Mouse (Mus musculus) liver, embryonic 15.5 days (tissue): Measurements from ENCODE around the gene Crnkl1. TPM values are rescaled to one million over a fixed set of nuclear protein-coding genes. Genes with fewer than 3 reads are reported as not detected.
"Not testable (repeated sequence)": the region's sequence is repeated elsewhere in the genome, so short reads cannot be mapped to it uniquely, and the experiment has no call there.

ENCODE experiments used
- ATAC-seq: fragments of 200-750 bp; cut with Nextera tagmentation; 2 replicates; pipeline ENCODE4 v1.8.0; 2017; ENCODE audit warnings: moderate number of reproducible peaks, mild to moderate bottlenecking, moderate library complexity; ENCODE audit not compliant: insufficient read depth
- H3K27ac ChIP-seq: fragments of 300-500 bp; sonication (generic); replicated peaks from 2 replicates; pipeline ENCODE4 v1.5.1; 2015; ENCODE audit warnings: mild to moderate bottlenecking, inconsistent platforms
- H3K27me3 ChIP-seq: fragments of 300-500 bp; sonication (generic); 2 replicates; pipeline ENCODE4 v1.6.1; 2015; ENCODE audit warnings: mild to moderate bottlenecking, inconsistent platforms
- H3K36me3 ChIP-seq: fragments of 300-500 bp; sonication (generic); replicated peaks from 2 replicates; pipeline ENCODE4 v1.6.1; 2015; ENCODE audit warnings: moderate library complexity, mild to moderate bottlenecking, inconsistent platforms
- H3K4me1 ChIP-seq: fragments of 300-500 bp; sonication (generic); replicated peaks from 2 replicates; pipeline ENCODE4 v1.6.1; 2015; ENCODE audit warnings: inconsistent platforms
- H3K4me2 ChIP-seq: fragments of 300-500 bp; sonication (generic); 2 replicates; pipeline ENCODE4 v1.6.1; 2015; ENCODE audit warnings: moderate library complexity, mild to moderate bottlenecking, inconsistent platforms
- H3K4me3 ChIP-seq: fragments of 300-500 bp; sonication (generic); replicated peaks from 2 replicates; pipeline ENCODE4 v1.5.1; 2015; ENCODE audit warnings: mild to moderate bottlenecking, inconsistent platforms
- H3K9ac ChIP-seq: fragments of 300-500 bp; sonication (generic); 2 replicates; pipeline ENCODE4 v1.6.1; 2015; ENCODE audit warnings: moderate library complexity, mild to moderate bottlenecking, inconsistent platforms
- H3K9me3 ChIP-seq: fragments of 300-500 bp; sonication (generic); replicated peaks from 2 replicates; pipeline ENCODE4 v1.6.1; 2016; ENCODE audit warnings: inconsistent platforms
- WGBS: fragments of 180-500 bp; shearing (Covaris S2); methylation state at CpG from one replicate; pipeline ENCODE4 v1.1.7; 2015; ENCODE audit warnings: mixed read lengths; ENCODE audit not compliant: insufficient replicate concordance; 5-methylcytosine and 5-hydroxymethylcytosine counted together
- polyA plus RNA-seq: library from polyadenylated mRNA; unstranded; fragments of >200 nt; fragmentation: Nextera tagmentation; extraction: Ambion mirVana; gene quantifications from 2 replicates; pipeline ENCODE4 v1.2.1, GENCODE M21; 2015

Crnkl1 gene
- polyA plus RNA-seq, 1 experiment from 2014 or later, result 14.3 TPM

GRCm38 (mm10) chr2:145905884-145906283 is 28.9 kb downstream of the Crnkl1 start:
- not testable (repeated sequence) for H3K9me3 ChIP-seq, ATAC-seq, H3K4me2 ChIP-seq, H3K4me3 ChIP-seq, H3K27me3 ChIP-seq, H3K27ac ChIP-seq, H3K9ac ChIP-seq
- 33% methylated on average over 4 of the region's 4 CpGs for WGBS
- H3K36me3 ChIP-seq, result peaks cover 33% of the 10 kb centered on the region
- peaks cover 29% of the 10 kb centered on the region for H3K4me1 ChIP-seq

GRCm38 (mm10) chr2:145905156-145905555 is 29.7 kb downstream of the Crnkl1 start:
- Histone ChIP-seq H3K36me3 (peaks cover 26% of the 10 kb centered on the region), H3K27ac (no peak overlapping the region), H3K4me3 (no peak overlapping the region), H3K9me3 (no peaks in the 10 kb centered on the region), H3K4me2 (no peak overlapping the region), H3K9ac (no peak overlapping the region), H3K27me3 (no peaks in the 10 kb centered on the region), H3K4me1 (peaks cover 29% of the 10 kb centered on the region)
- 66% methylated on average over 6 of the region's 6 CpGs for WGBS
- no peak for ATAC-seq

GRCm38 (mm10) chr2:145903983-145904616 is 30.7 kb downstream of the Crnkl1 start:
- WGBS, result 23% methylated on average over 12 of the region's 12 CpGs
- Histone ChIP-seq H3K9me3 (no peaks in the 10 kb centered on the region), H3K27ac (no peak overlapping the region), H3K9ac (peak overlapping the region; percentile 79; the same call in 1 of the 2 replicates), H3K4me1 (peaks cover 29% of the 10 kb centered on the region), H3K36me3 (peaks cover 18% of the 10 kb centered on the region), H3K4me3 (peak overlapping the region; percentile 96), H3K4me2 (peak overlapping the region; percentile 72), H3K27me3 (no peaks in the 10 kb centered on the region)
- no peak for ATAC-seq

DNA sequence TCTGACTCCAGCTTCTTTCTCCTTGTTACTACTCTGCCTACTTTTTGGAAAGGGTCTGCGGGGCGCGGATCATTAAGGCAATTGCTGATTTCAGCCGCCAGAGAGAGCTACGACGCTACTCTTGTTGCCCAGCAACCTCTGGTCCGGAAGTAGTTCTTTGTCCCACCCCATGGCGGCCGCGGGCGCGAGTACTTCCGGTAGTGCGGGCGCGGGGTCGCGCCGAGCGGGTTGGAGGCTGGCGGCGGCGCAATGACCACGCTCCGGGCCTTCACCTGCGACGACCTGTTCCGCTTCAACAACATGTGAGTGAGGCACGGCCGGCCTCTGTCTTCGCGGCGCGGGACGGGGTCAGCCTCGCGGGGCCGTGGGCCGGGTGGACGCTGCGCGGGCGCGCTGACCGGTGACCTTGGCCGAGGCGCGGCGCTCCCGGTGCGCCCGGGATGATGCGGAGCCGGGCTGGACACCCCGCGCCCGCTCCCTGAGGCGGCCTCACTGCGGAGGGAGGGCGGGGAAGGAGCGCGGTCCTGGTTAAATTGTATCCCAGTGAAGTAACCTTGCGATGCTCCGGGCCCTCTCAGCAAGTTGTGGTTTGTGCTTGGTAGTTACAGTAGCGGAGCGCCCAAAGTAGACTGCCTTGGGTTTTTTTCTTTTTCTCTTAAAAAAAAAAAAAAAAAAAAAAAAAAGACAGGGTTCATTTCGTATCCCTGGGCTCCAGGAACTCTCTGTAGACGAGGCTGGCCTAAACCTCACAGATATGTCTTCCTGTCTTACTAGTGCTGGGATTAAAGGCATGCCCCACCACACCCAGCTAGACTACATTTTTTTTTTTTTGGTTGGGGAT is 31.5 kb downstream of the Crnkl1 start:
- Histone ChIP-seq H3K4me3 (peak overlapping the region; percentile 96), H3K27me3 (no peaks in the 10 kb centered on the region), H3K36me3 (0 out of 2 replicates have a peak, but pooled peaks cover 12% of the 10 kb centered on the region), H3K27ac (peak overlapping the region; percentile 77), H3K4me1 (peaks cover 29% of the 10 kb centered on the region), H3K9ac (peak overlapping the region; percentile 79), H3K9me3 (no peaks in the 10 kb centered on the region), H3K4me2 (peak overlapping the region; percentile 72)
- under 1% methylated on average over 68 of the region's 68 CpGs for WGBS
- peak; percentile 90 for ATAC-seq

GRCm38 (mm10) chr2:145901861-145902260 is 33.0 kb downstream of the Crnkl1 start, which contains the start of gene Naa20:
Gene Naa20, plus strand, starts transcription at chr2:145902099.
- Histone ChIP-seq H3K36me3 (0 out of 2 replicates have a peak, but pooled peaks cover 8% of the 10 kb centered on the region), H3K27ac (no peak within 1 kb of the TSS), H3K9me3 (no peaks in the 10 kb centered on the region), H3K4me3 (peak within 1 kb of the TSS; percentile 96), H3K4me1 (peaks cover 29% of the 10 kb centered on the region), H3K27me3 (no peaks in the 10 kb centered on the region), H3K9ac (peak within 1 kb of the TSS; percentile 79; the same call in 1 of the 2 replicates), H3K4me2 (peak within 1 kb of the TSS; percentile 72)
- WGBS, result 63% methylated on average over 6 of the region's 6 CpGs
- no peak for ATAC-seq

DNA sequence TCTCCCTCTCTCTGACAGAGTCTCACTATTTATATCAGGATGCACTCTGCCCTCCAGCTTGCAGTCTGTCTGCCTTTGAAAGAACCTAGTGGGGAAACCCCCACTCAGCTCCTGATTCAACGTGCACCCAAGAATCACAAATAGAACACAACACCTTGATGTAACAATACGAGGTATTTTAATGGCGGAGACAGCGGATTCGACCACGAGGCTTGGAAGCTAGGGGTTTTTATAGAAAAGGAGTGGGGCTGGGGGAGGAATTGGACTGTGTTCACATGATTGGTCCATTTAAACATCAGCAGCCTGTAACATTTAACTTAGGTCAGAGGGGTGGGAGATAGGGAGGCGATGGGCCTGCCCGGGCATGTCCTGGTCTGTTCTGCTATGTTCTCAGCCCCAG is 34.5 kb downstream of the Crnkl1 start:
- ATAC-seq, H3K27ac ChIP-seq, H3K4me3 ChIP-seq, H3K9me3 ChIP-seq, H3K9ac ChIP-seq, H3K27me3 ChIP-seq, H3K4me2 ChIP-seq, H3K36me3 ChIP-seq: not testable (repeated sequence)
- H3K4me1 ChIP-seq, result peaks cover 20% of the 10 kb centered on the region
- 67% methylated on average over 8 of the region's 8 CpGs for WGBS

- H3K27ac ChIP-seq, result no peak overlapping the region
- H3K9ac ChIP-seq, result no peak overlapping the region
- peaks cover 3% of the 10 kb centered on the region; the same call in 1 of the 2 replicates for H3K4me1 ChIP-seq
- 63% methylated on average over 9 of the region's 9 CpGs for WGBS
- no peak overlapping the region for H3K4me3 ChIP-seq
- H3K9me3 ChIP-seq, result no peaks in the 10 kb centered on the region
- H3K27me3 ChIP-seq, result no peaks in the 10 kb centered on the region
- no peaks in the 10 kb centered on the region for H3K36me3 ChIP-seq
- ATAC-seq, result no peak
- no peak overlapping the region for H3K4me2 ChIP-seq
Observed at GRCm38 (mm10) chr2:145898106-145898505, 36.7 kb downstream of the Crnkl1 start.

GRCm38 (mm10) chr2:145893756-145894155 is 41.1 kb downstream of the Crnkl1 start:
- H3K27ac ChIP-seq, result no peak overlapping the region
- H3K36me3 ChIP-seq, result no peaks in the 10 kb centered on the region
- WGBS, result 90% methylated on average over 6 of the region's 6 CpGs
- no peak overlapping the region for H3K9ac ChIP-seq
- no peaks in the 10 kb centered on the region for H3K9me3 ChIP-seq
- ATAC-seq, result no peak
- no peaks in the 10 kb centered on the region for H3K27me3 ChIP-seq
- H3K4me3 ChIP-seq, result no peak overlapping the region
- H3K4me1 ChIP-seq, result no peaks in the 10 kb centered on the region
- H3K4me2 ChIP-seq, result no peak overlapping the region

- Histone ChIP-seq H3K9me3 (no peaks in the 10 kb centered on the region), H3K36me3 (no peaks in the 10 kb centered on the region; the same call in 1 of the 2 replicates), H3K27ac (no peak overlapping the region), H3K9ac (no peak overlapping the region), H3K4me2 (no peak overlapping the region), H3K4me3 (no peak overlapping the region), H3K4me1 (no peaks in the 10 kb centered on the region), H3K27me3 (no peaks in the 10 kb centered on the region)
- 53% methylated on average over 2 of the region's 2 CpGs for WGBS
- ATAC-seq, result no peak
Observed at GRCm38 (mm10) chr2:145890571-145890970, 44.2 kb downstream of the Crnkl1 start.

DNA sequence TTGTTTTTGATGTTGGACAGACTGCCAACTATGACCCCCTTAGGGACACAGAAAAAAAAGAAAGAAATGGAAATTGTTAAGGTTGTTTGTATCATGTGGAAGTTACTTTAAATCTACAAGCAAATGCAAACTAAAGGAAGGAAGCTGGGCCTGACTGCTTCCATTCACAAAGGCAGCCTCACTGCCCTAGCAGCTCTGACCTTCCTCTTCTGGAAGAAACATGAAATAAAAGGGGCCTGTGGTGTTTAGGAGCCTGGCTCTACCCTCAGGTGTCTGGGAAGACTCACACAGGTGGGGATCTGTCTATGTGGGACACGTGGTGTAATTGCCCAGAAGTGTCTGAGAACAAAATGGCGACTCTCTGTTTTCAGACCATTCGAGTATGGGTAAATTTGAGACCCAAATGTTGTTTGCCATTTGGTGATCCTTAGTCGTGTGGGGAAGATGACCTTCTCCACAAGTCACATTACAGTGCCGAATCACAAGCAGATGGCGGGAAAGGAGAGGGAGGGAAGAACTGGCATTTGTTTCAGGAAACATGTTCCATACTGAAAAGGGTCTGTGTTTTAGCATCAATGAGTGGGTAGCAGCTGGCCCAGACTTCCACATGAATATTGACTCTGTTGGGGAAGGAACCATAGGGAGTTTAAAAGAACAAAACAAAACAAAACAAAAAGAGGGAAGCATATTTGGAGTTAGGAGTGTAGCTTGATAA is 45.9 kb downstream of the Crnkl1 start:
- ATAC-seq, result 0 out of 2 replicates have a peak, but pooled peaks have one; percentile 23
- Histone ChIP-seq H3K4me1 (0 out of 2 replicates have a peak, but pooled peaks cover 3% of the 10 kb centered on the region), H3K9ac (no peak overlapping the region), H3K27me3 (no peaks in the 10 kb centered on the region), H3K4me3 (no peak overlapping the region), H3K36me3 (no peaks in the 10 kb centered on the region; the same call in 1 of the 2 replicates), H3K27ac (peak overlapping the region; percentile 68), H3K9me3 (no peaks in the 10 kb centered on the region), H3K4me2 (no peak overlapping the region)
- WGBS, result 55% methylated on average over 6 of the region's 6 CpGs
